Mouse (Mus musculus) frontal cortex, adult (tissue): ENCODE data around the gene Lsmem1.

ENCODE experiments used
- ATAC-seq: cut with Nextera tagmentation; 2 replicates; pipeline ENCODE4 v1.9.2; 2017; ENCODE audit warnings: mild to moderate bottlenecking, moderate library complexity, mixed read lengths; ENCODE audit not compliant: low TSS enrichment

The Lsmem1 gene

GRCm38 (mm10) chr12:40140706-40141105, 58.6 kb downstream of the Lsmem1 start:
- no peak for ATAC-seq

DNA sequence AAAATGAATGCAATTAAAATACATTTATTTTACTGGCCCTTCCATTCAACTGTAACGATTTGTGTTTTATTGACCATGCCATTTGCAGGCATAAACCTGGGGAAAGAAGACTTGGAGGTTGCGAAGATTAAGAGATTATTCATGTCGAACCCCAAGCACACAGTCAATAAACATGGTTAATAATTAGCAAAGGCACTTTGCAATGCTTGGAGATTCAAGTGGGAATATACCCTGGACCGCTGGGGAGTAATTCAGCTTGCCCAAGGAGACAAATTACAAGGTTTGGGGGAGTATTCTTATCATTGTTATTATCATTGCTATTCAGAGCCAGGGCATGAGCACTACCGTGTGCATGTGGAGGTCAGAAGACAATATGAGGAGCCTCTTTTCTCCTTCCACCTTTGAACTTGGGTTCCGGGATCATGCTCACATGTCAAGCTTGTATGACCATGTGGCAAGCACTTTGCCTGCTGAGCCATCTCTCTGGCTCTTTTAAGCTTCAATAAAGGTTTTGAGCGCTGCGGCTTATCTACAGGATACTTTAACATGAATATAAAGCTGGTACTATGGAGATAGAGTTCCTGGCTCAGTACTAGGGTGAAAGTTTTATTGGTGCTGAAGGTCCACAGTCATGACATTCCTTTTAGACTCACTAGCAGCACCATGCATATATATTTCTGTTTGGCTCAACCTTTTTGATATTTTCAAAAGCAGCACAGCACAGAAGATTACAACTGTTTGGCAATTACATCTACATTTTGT, 59.6 kb downstream of the Lsmem1 start:
- ATAC-seq = no peak

GRCm38 (mm10) chr12:40134529-40134928, 64.8 kb downstream of the Lsmem1 start:
- ATAC-seq = no peak

DNA sequence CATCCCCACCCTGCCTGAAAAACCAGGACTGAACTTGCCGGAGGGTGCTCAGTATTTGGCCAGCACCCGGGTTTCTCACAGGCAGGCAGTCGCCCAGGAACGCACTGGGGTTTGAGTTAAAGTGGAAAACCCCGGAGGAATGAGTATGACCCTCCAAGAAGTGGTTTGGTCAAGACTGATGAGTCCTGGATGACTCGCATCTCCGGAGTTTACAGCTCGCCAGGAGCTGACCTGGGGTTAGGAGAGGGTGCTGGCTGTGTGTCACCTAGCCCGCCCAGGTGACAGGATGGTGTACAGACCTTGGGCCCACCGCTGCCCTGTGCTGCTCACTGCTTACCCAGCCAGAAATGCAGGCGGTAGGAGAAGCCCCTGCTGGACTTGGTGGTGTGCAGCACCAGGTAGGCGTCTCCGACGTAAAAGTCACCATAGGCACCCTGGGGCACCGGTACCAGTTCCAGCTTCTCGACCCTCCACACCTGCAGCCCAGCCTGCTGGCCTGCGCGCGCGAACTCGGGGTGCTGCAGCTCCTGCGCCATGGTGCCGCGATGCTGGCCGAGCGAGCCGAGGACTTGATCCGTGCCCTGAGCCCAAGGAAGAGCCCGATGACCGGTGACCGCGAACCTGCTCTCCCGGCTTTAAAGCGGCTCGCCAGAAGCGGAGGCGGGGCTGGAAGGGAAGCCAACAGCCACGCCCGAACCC, 65.6 kb downstream of the Lsmem1 start, which contains the start of gene Scin:
Gene Scin (minus strand): TSS at position 656 of the 699 bp plus-strand sequence.
- ATAC-seq = no peak

- no peak for ATAC-seq
Measured at GRCm38 (mm10) chr12:40133194-40133572, 66.1 kb downstream of the Lsmem1 start.
